Mouse (Mus musculus) neural tube, embryonic 14.5 days (tissue): ENCODE results near the gene Olr1. TPM values are rescaled to one million over a fixed set of nuclear protein-coding genes. Genes with fewer than 3 reads are reported as not detected.
"Not testable (repeated sequence)": the region's sequence is repeated elsewhere in the genome, so short reads cannot be mapped to it uniquely, and the experiment has no call there.

Experiments used
- ATAC-seq: fragments of 200-750 bp; cut with Nextera tagmentation; 2 replicates; pipeline ENCODE4 v1.8.0; 2017; ENCODE audit warnings: low read depth, mild to moderate bottlenecking, moderate TSS enrichment, moderate library complexity
- H3K27ac ChIP-seq: fragments of 300-500 bp; sonication (generic); 2 replicates; pipeline ENCODE4 v1.5.1; 2014; ENCODE audit warnings: low read depth, mild to moderate bottlenecking, control low read depth, low read length, moderate library complexity, mixed read lengths
- H3K27me3 ChIP-seq: fragments of 300-500 bp; sonication (generic); 2 replicates; pipeline ENCODE4 v1.6.1; 2014; ENCODE audit warnings: low read length; ENCODE audit not compliant: control insufficient read depth, insufficient read depth
- H3K36me3 ChIP-seq: fragments of 300-500 bp; sonication (generic); 2 replicates; pipeline ENCODE4 v1.6.1; 2014; ENCODE audit warnings: low read length, mixed read lengths; ENCODE audit not compliant: control insufficient read depth, insufficient read depth
- H3K4me1 ChIP-seq: fragments of 300-500 bp; sonication (generic); 2 replicates; pipeline ENCODE4 v1.6.1; 2014; ENCODE audit warnings: low read length; ENCODE audit not compliant: control insufficient read depth, insufficient read depth
- H3K4me2 ChIP-seq: fragments of 300-500 bp; sonication (generic); 2 replicates; pipeline ENCODE4 v1.6.1; 2014; ENCODE audit warnings: mild to moderate bottlenecking, low read depth, low read length, control low read depth
- H3K4me3 ChIP-seq: fragments of 300-500 bp; sonication (generic); 2 replicates; pipeline ENCODE4 v1.5.1; 2014; ENCODE audit warnings: low read depth, low read length, control low read depth, mixed read lengths
- H3K9ac ChIP-seq: fragments of 300-500 bp; sonication (generic); replicated peaks from 2 replicates; pipeline ENCODE4 v1.6.1; 2014; ENCODE audit warnings: low read depth, mild to moderate bottlenecking, control low read depth, low read length, mixed read lengths
- H3K9me3 ChIP-seq: fragments of 300-500 bp; sonication (generic); 2 replicates; pipeline ENCODE4 v1.6.1; 2016; ENCODE audit warnings: low read length; ENCODE audit not compliant: control insufficient read depth
- WGBS: fragments of 180-500 bp; shearing (Covaris S2); extraction: QIAGEN DNeasy Blood & Tissue Kit; methylation state at CpG from one replicate; pipeline ENCODE4 v1.1.7; 2014; 5-methylcytosine and 5-hydroxymethylcytosine counted together
- polyA plus RNA-seq: library from polyadenylated mRNA; unstranded; fragments of >200 nt; fragmentation: Nextera tagmentation; extraction: Ambion mirVana; gene quantifications from 2 replicates; pipeline ENCODE4 v1.2.1, GENCODE M21; 2014

The Olr1 gene
- polyA plus RNA-seq, 1 experiment from 2014 or later = not detected

DNA sequence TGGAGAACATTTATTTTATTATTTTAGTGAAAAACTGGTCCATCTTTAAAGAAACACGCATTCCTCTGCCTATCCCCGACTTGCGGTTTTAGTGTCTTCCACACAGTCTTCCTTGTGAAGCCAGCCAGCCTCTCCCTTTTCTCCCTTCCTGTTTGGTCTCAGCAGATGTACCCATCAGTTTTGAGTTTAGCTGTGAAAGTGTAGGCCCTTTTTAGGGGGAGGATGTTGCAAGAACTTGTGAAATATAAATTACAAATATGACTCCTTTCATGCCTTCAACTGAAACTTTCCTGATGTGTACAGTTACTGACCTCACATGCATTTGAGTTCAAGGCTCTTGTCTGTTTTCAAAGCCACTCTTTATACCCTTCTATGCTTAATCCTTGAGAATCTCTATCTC is 8.1 kb upstream of the Olr1 start:
- Histone ChIP-seq H3K4me2 (no peak overlapping the region), H3K9ac (no peak overlapping the region), H3K9me3 (no peaks in the 10 kb centered on the region), H3K4me1 (no peaks in the 10 kb centered on the region), H3K27ac (no peak overlapping the region), H3K36me3 (no peaks in the 10 kb centered on the region), H3K27me3 (no peaks in the 10 kb centered on the region), H3K4me3 (no peak overlapping the region)
- WGBS = 87% methylated on average over 3 of the region's 3 CpGs
- ATAC-seq = no peak

DNA sequence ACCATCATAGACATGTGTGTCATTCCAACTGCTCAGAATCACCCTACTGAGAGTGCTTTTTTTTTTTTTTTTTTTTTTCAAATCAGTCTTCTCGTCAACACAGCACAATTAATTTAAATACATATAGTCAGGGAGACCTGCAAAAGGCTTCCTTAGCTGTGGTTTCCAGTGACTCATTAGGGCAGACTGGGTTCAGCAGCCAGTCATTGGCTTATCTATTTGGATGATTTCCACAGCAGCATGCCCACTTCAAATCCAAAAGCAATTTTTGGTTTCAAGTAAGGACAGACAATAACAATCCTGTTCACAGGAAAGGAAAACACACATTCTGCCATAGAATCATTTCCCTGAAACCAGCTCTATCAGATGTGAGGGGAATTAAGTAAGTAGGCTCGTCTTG is 7.4 kb upstream of the Olr1 start:
- ATAC-seq = no peak
- H3K4me2 ChIP-seq = no peak overlapping the region
- no peaks in the 10 kb centered on the region for H3K9me3 ChIP-seq
- 79% methylated on average over 2 of the region's 2 CpGs for WGBS
- no peaks in the 10 kb centered on the region for H3K36me3 ChIP-seq
- no peak overlapping the region for H3K9ac ChIP-seq
- no peak overlapping the region for H3K4me3 ChIP-seq
- no peak overlapping the region for H3K27ac ChIP-seq
- H3K4me1 ChIP-seq = no peaks in the 10 kb centered on the region
- no peaks in the 10 kb centered on the region for H3K27me3 ChIP-seq

DNA sequence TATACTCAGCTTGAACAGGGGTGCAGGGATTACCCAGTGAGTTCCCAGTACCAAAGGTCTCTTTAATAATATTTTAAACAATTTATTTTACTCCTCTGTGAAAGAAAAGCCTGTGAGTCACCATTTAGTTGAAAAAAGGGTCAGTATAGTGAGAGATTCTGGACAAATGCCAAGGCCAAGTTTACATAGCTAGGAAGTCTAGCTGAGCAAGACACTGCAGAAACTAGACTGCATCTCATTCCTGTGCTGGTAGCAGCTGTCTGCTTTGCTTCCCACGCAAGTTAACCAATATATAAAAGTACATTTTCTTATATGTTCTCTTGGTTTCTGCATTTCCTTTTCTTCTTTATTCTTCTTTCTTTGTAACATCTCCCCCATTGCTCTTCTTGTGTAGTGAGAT is 6.4 kb upstream of the Olr1 start:
- H3K9ac ChIP-seq = no peak overlapping the region
- WGBS = 78% methylated on average over 1 of the region's 1 CpGs
- no peaks in the 10 kb centered on the region for H3K4me1 ChIP-seq
- no peak for ATAC-seq
- no peaks in the 10 kb centered on the region for H3K36me3 ChIP-seq
- no peak overlapping the region for H3K4me2 ChIP-seq
- H3K27me3 ChIP-seq = no peaks in the 10 kb centered on the region
- H3K4me3 ChIP-seq = no peak overlapping the region
- H3K27ac ChIP-seq = no peak overlapping the region
- no peaks in the 10 kb centered on the region for H3K9me3 ChIP-seq

DNA sequence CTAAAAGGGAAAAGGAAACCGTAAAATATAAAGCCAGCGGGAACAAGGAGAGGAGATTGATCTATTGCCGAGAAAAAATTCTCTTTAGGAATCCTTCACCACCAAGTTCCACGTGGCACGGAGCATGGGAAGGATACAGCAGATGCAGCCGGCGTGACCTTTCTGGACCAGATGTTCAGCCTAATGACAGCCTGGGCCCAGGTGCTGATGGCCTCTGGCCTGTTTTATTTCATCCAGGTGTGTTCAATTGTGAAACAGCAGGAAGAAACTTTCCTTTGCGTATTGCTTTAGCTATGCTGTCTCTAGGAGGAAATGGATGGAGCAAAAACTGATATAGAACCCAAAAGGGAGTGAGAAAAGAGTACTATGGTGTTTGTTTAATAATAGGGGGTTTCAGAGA is 5.9 kb upstream of the Olr1 start:
- H3K4me2 ChIP-seq = no peak overlapping the region
- 78% methylated on average over 8 of the region's 8 CpGs for WGBS
- no peak overlapping the region for H3K4me3 ChIP-seq
- ATAC-seq = no peak
- no peaks in the 10 kb centered on the region for H3K36me3 ChIP-seq
- H3K27ac ChIP-seq = no peak overlapping the region
- H3K9ac ChIP-seq = no peak overlapping the region
- no peaks in the 10 kb centered on the region for H3K27me3 ChIP-seq
- no peaks in the 10 kb centered on the region for H3K9me3 ChIP-seq
- no peaks in the 10 kb centered on the region for H3K4me1 ChIP-seq

DNA sequence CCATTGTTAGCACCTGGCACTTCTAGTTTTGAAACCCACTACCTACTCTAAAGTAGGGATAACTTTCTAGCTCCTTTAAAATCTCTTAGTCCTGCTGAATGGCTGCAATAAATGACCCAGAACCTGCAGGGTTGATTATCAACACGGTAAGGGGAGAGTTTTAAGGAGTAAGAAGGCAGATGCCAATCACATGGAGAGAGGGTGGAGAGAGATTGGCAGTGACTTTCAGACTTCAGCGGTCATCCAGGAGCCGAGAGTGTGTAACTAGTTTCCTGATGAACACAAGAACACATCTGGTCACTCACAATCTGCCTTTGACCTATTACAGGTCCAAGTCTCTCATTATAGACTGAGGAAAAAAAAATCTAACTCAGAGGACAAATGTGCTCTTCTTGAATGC is 5.4 kb upstream of the Olr1 start, which contains the start of gene Tmem52b:
Gene Tmem52b (plus strand): TSS at position 189 of the 400 bp plus-strand sequence.
- no peak within 1 kb of the TSS for H3K4me3 ChIP-seq
- 69% methylated on average over 3 of the region's 3 CpGs for WGBS
- no peaks in the 10 kb centered on the region for H3K4me1 ChIP-seq
- no peak within 1 kb of the TSS for H3K4me2 ChIP-seq
- ATAC-seq = no peak
- no peak within 1 kb of the TSS for H3K9ac ChIP-seq
- no peaks in the 10 kb centered on the region for H3K9me3 ChIP-seq
- no peaks in the 10 kb centered on the region for H3K36me3 ChIP-seq
- no peaks in the 10 kb centered on the region for H3K27me3 ChIP-seq
- no peak within 1 kb of the TSS for H3K27ac ChIP-seq

DNA sequence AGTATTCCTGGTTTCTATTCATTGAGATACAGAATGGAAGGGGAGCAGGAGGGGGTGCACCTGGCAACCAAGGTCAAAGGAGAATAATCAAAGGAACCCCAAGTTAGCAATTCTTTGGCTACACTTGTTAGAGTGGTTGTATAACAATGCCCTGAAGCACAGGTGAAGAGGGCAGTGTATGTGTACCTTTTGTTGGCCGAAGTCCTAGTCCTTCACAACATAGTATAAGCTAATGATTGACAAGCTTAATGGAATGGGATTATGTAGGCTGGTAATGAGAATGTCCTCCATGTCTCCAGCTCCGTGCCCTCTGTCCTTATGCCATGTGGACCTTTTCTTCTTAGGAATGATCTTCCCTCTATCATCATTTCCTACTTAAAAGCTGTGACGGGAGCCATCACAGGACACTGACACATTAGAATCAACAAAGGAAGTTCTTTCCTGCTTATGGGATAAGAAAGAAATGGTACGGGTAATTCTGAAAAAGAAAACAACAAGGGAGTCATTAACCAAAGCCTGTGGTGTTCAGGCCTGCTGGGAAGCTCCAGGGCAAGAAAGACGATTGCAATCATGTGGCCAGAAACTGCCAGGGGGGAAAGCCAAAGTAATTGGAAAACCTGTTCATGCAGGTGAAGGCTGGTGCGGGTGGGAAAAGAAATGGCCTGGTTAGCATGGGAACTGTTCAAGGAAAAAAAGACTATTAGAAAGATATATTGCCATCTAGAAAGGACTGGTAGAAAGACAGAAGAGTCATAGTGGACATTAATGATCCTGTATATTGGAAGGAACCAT is 3.4 kb upstream of the Olr1 start:
- 72% methylated on average over 6 of the region's 6 CpGs for WGBS
- no peak overlapping the region for H3K4me3 ChIP-seq

DNA sequence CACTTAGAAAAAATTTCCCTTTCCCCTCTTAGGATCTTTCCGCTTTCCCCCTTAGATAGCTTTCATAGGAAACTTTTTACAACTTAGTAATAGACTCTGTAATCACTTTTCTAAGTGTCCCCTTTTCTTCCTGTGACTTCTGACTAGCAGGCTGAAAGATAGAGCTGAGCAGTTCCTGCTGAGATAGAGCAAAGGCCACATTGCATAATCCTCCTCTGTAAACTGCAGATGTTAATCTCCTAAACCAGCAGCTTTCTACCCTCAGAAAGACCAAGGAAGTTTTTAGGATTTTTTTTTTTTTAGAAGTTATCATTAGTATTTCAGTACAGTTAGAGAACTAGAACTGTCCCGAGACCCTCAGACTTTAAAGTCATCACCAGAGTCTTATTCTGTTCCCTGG is 3.5 kb downstream of the Olr1 start:
- H3K27me3 ChIP-seq = no peaks in the 10 kb centered on the region
- no peaks in the 10 kb centered on the region for H3K4me1 ChIP-seq
- no peaks in the 10 kb centered on the region for H3K9me3 ChIP-seq
- no peak overlapping the region for H3K9ac ChIP-seq
- no peak overlapping the region for H3K4me3 ChIP-seq
- H3K36me3 ChIP-seq = no peaks in the 10 kb centered on the region
- H3K27ac ChIP-seq = no peak overlapping the region
- ATAC-seq = no peak
- 94% methylated on average over 2 of the region's 2 CpGs for WGBS
- H3K4me2 ChIP-seq = no peak overlapping the region

More for the DNA sequence above, 3.4 kb upstream of the Olr1 start:
- H3K9me3 ChIP-seq = no peaks in the 10 kb centered on the region
- no peak overlapping the region for H3K4me2 ChIP-seq
- no peaks in the 10 kb centered on the region for H3K4me1 ChIP-seq
- H3K27ac ChIP-seq = no peak overlapping the region
- no peaks in the 10 kb centered on the region for H3K27me3 ChIP-seq
- H3K9ac ChIP-seq = no peak overlapping the region
- H3K36me3 ChIP-seq = no peaks in the 10 kb centered on the region
- no peak for ATAC-seq

DNA sequence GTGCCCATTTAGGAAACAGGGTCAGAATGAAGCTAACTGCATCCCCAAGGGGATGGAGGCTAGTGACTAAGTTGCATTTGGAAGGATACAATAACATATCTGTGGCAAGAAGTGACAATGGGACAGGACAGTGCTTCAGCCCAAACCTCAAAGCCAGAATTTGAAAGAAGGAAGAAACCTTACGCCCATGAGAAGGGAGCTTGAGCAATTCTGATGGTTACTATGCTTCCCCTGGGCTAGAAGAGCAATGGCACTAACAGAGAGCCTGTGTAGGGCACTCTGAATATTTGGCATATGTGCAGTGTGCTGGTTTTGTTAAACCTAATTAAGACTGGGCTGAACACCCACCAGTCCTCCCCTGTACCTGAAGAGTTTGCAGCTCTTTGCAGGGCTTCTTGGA is 7.4 kb downstream of the Olr1 start:
- 93% methylated on average over 1 of the region's 1 CpGs for WGBS
- H3K4me2 ChIP-seq, H3K4me3 ChIP-seq, H3K27ac ChIP-seq, ATAC-seq, H3K9me3 ChIP-seq, H3K9ac ChIP-seq, H3K4me1 ChIP-seq, H3K27me3 ChIP-seq, H3K36me3 ChIP-seq: not testable (repeated sequence)

DNA sequence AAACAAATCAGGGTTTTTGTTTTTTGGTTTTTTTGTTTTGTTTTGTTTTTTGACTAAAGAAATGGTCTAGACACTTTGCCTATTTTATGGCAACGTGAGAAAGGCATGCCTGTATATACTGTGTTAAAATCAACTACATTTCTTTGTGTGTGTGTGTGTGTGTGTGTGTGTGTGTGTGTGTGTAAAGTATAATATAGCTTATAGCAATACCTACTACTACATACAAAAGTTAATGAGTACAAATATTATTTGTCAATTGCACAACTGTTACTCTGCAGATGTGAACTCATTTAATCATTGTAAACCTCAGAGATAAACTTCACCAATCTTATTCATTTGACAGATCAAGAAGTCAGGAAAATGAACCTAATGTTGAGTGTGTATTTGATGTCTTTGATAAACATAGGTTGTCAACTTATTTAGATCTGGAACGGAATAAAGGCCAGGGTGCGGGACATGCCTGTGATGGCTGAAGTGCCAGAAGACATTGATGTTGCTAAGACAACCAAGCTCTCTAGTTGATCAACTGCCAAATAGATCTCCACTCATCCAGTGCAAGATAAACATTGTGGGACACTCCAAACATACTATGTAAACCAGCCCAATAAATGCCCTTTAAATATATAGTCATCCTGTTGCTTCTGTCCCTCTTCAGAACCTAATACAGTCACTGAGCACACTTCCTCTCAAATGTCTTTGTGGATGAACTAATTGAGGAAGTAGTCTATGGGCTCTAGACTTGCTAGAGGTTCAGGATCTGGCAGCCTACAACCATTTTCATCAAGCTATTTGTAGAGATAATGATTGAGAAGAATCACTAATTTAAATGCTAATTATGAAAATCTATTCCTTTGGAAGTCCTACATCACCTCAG is 9.4 kb downstream of the Olr1 start:
- no peak overlapping the region for H3K9ac ChIP-seq
- WGBS = 95% methylated on average over 3 of the region's 3 CpGs
- no peak for ATAC-seq

More for the DNA sequence above, 9.4 kb downstream of the Olr1 start:
- no peaks in the 10 kb centered on the region for H3K27me3 ChIP-seq
- H3K4me3 ChIP-seq = no peak overlapping the region
- no peak overlapping the region for H3K27ac ChIP-seq
- H3K9me3 ChIP-seq = no peaks in the 10 kb centered on the region
- H3K4me2 ChIP-seq = no peak overlapping the region
- H3K36me3 ChIP-seq = no peaks in the 10 kb centered on the region
- no peaks in the 10 kb centered on the region for H3K4me1 ChIP-seq
